Comparison of ENCODE assay signal across 8 mouse cellular contexts in the genomic region with DNA sequence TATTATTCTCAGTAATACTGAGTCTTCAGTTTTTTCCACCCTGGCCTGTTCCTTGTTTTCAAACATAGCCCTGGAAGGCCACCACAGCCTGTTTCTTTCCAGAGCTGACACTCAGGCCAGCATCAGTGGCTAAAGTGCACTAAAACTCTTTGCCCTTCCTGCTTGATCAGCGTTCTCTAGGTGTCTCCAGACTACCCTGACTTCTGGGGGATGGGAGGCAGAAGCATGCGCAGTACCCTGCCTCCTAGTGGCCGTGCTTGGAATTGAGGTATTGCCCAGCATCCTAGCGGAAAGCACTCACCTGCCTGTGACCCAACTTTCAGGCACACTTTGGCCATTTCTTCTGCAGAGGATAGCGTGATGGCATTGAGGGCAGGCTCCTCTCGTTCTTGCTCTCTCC. TPM values are rescaled to one million over a fixed set of nuclear protein-coding genes. Genes with fewer than 3 reads are reported as not detected.
A peak's percentile ranks its signal among the peaks of the same experiment; 100 is the strongest.
DNase-seq lines count a peak whose midpoint lies in the region; ATAC-seq and TF ChIP-seq lines count a peak whose summit lies in the region.

No protein-coding gene starts in this region.

- no peak for TF ChIP-seq POLR2A in ES-Bruce4 (IDR thresholded peaks at IDR 0.05; ENCODE audit: insufficient read depth, low read length)

- H3K27ac ChIP-seq in hindbrain, embryonic 10.5 days: no peak overlapping the region
- H3K27ac ChIP-seq in hindbrain, embryonic 12.5 days: no peak overlapping the region
- peak overlapping the region; percentile 13; the same call in 1 of the 2 replicates for H3K27ac ChIP-seq in ES-Bruce4 (ENCODE audit: insufficient read depth, low read length)
- H3K27ac ChIP-seq in intestine, postnatal 0 days (ENCODE audit: low read depth, low read length): peak overlapping the region; percentile 64; the same call in 1 of the 2 replicates
- no peak overlapping the region for H3K27ac ChIP-seq in forebrain, embryonic 12.5 days

- H3K36me3 ChIP-seq in hindbrain, embryonic 10.5 days: peaks cover 16% of the 10 kb centered on the region
- no peaks in the 10 kb centered on the region for H3K36me3 ChIP-seq in hindbrain, embryonic 12.5 days
- peaks cover 25% of the 10 kb centered on the region for H3K36me3 ChIP-seq in ES-Bruce4 (ENCODE audit: control insufficient read depth, insufficient read depth, low read length, poor library complexity, severe bottlenecking)
- H3K36me3 ChIP-seq in intestine, postnatal 0 days (ENCODE audit: control insufficient read depth, insufficient read depth): peaks cover 21% of the 10 kb centered on the region
- H3K36me3 ChIP-seq in forebrain, embryonic 12.5 days (replicated peaks): no peaks in the 10 kb centered on the region

- H3K4me3 ChIP-seq in hindbrain, embryonic 10.5 days: no peak overlapping the region
- no peak overlapping the region for H3K4me3 ChIP-seq in hindbrain, embryonic 12.5 days
- no peak overlapping the region for H3K4me3 ChIP-seq in ES-Bruce4 (ENCODE audit: low read depth, low read length)
- no peak overlapping the region for H3K4me3 ChIP-seq in intestine, postnatal 0 days (ENCODE audit: low read depth, low read length)
- no peak overlapping the region for H3K4me3 ChIP-seq in forebrain, embryonic 12.5 days (replicated peaks)

- no peak for TF ChIP-seq EP300 in ES-Bruce4 (IDR thresholded peaks at IDR 0.05; ENCODE audit: insufficient read depth, low read depth, low read length)

- peaks cover 9% of the 10 kb centered on the region; the same call in 1 of the 2 replicates for H3K4me1 ChIP-seq in hindbrain, embryonic 10.5 days (replicated peaks)
- no peaks in the 10 kb centered on the region for H3K4me1 ChIP-seq in hindbrain, embryonic 12.5 days
- H3K4me1 ChIP-seq in ES-Bruce4 (ENCODE audit: control insufficient read depth, insufficient read depth, low read length): no peaks in the 10 kb centered on the region
- no peaks in the 10 kb centered on the region for H3K4me1 ChIP-seq in intestine, postnatal 0 days (replicated peaks; ENCODE audit: control insufficient read depth, insufficient read depth, low read length)
- 0 out of 2 replicates have a peak, but pooled peaks cover 4% of the 10 kb centered on the region for H3K4me1 ChIP-seq in forebrain, embryonic 12.5 days

- peak; percentile 94 for TF ChIP-seq CTCF in ES-Bruce4 (IDR thresholded peaks at IDR 0.05; ENCODE audit: low read depth, low read length)
- TF ChIP-seq CTCF in intestine, postnatal 0 days (IDR thresholded peaks at IDR 0.05; ENCODE audit: low read depth): peak; percentile 96

- no peak for ATAC-seq in hindbrain, embryonic 12.5 days (ENCODE audit: low FRiP score)
- ATAC-seq in intestine, postnatal 0 days: peak; percentile 71
- no peak for ATAC-seq in forebrain, embryonic 12.5 days (ENCODE audit: low FRiP score)

- no peak overlapping the region for H3K4me2 ChIP-seq in hindbrain, embryonic 12.5 days (replicated peaks)
- no peak overlapping the region for H3K4me2 ChIP-seq in intestine, postnatal 0 days (replicated peaks; ENCODE audit: low read depth)
- H3K4me2 ChIP-seq in forebrain, embryonic 12.5 days: no peak overlapping the region

- DNase-seq in hindbrain, embryonic 10.5 days (ENCODE audit: low spot score): peak; percentile 40
- peak; percentile 63 for DNase-seq in embryo, embryonic 10.5 days (ENCODE audit: low spot score)
- peak; percentile 61 for DNase-seq in lung, postnatal 10 days
- peak; percentile 6 to 16 for DNase-seq in thymus, postnatal 36 days

- H3K9ac ChIP-seq in hindbrain, embryonic 12.5 days: no peak overlapping the region
- no peak overlapping the region for H3K9ac ChIP-seq in ES-Bruce4 (ENCODE audit: low read depth, poor library complexity, severe bottlenecking)
- H3K9ac ChIP-seq in intestine, postnatal 0 days (ENCODE audit: low read depth, low read length): no peak overlapping the region
- H3K9ac ChIP-seq in forebrain, embryonic 12.5 days: no peak overlapping the region

- no peaks in the 10 kb centered on the region for H3K27me3 ChIP-seq in hindbrain, embryonic 10.5 days (ENCODE audit: insufficient read depth, poor library complexity, severe bottlenecking)
- H3K27me3 ChIP-seq in hindbrain, embryonic 12.5 days: no peaks in the 10 kb centered on the region
- no peaks in the 10 kb centered on the region for H3K27me3 ChIP-seq in ES-Bruce4 (ENCODE audit: control insufficient read depth, insufficient read depth, low read length, poor library complexity, severe bottlenecking)
- H3K27me3 ChIP-seq in intestine, postnatal 0 days (replicated peaks; ENCODE audit: control insufficient read depth, insufficient read depth, low read length): no peaks in the 10 kb centered on the region
- no peaks in the 10 kb centered on the region for H3K27me3 ChIP-seq in forebrain, embryonic 12.5 days

- H3K9me3 ChIP-seq in hindbrain, embryonic 10.5 days: peaks cover 4% of the 10 kb centered on the region; the same call in 1 of the 2 replicates
- no peaks in the 10 kb centered on the region; the same call in 1 of the 2 replicates for H3K9me3 ChIP-seq in hindbrain, embryonic 12.5 days (replicated peaks)
- H3K9me3 ChIP-seq in ES-Bruce4 (replicated peaks; ENCODE audit: control insufficient read depth, insufficient read depth, low read length, poor library complexity, severe bottlenecking): no peaks in the 10 kb centered on the region; the same call in 1 of the 2 replicates
- no peaks in the 10 kb centered on the region for H3K9me3 ChIP-seq in intestine, postnatal 0 days (ENCODE audit: control insufficient read depth)
- no peaks in the 10 kb centered on the region for H3K9me3 ChIP-seq in forebrain, embryonic 12.5 days

- WGBS in hindbrain, embryonic 10.5 days: 46% methylated on average over 6 of the region's 6 CpGs
- whole genome bisulfite sequencing in hindbrain, embryonic 12.5 days: 54% methylated on average over 6 of the region's 6 CpGs
- 54% methylated on average over 6 of the region's 6 CpGs for WGBS in intestine, postnatal 0 days
- 44% methylated on average over 6 of the region's 6 CpGs for WGBS in forebrain, embryonic 12.5 days

RNA-seq across cellular contexts. Expression of a gene that starts 25.8 kb away (rescaled TPM):
- 52.3 and 53.2 TPM in 2 replicates for polyA plus RNA-seq in hindbrain, embryonic 10.5 days (2016; fragmentation: Nextera tagmentation; extraction: Ambion mirVana)
- polyA plus RNA-seq in hindbrain, embryonic 12.5 days (2016; fragmentation: Nextera tagmentation; extraction: Ambion mirVana): 68.8 and 78.8 TPM in 2 replicates
- 125 and 133 TPM in 2 replicates for polyA plus RNA-seq in ES-Bruce4 (2011; ENCODE audit: insufficient read depth, insufficient read length, low read depth, missing spikeins)
- 20.0 and 21.8 TPM in 2 replicates for polyA plus RNA-seq in intestine, postnatal 0 days (2015; fragmentation: Nextera tagmentation; extraction: Ambion mirVana)
- 37.9 and 39.4 TPM in 2 replicates for polyA plus RNA-seq in forebrain, embryonic 12.5 days (2016; fragmentation: Nextera tagmentation; extraction: Ambion mirVana)

RNA-seq across cellular contexts. Expression of a gene that starts 46.7 kb away (rescaled TPM):
- 223 and 241 TPM in 2 replicates for polyA plus RNA-seq in hindbrain, embryonic 10.5 days (2016; fragmentation: Nextera tagmentation; extraction: Ambion mirVana)
- 224 and 235 TPM in 2 replicates for polyA plus RNA-seq in hindbrain, embryonic 12.5 days (2016; fragmentation: Nextera tagmentation; extraction: Ambion mirVana)
- polyA plus RNA-seq in ES-Bruce4 (2011; ENCODE audit: insufficient read depth, insufficient read length, low read depth, missing spikeins): 242 and 246 TPM in 2 replicates
- polyA plus RNA-seq in intestine, postnatal 0 days (2015; fragmentation: Nextera tagmentation; extraction: Ambion mirVana): 209 TPM in 2 replicates
- 256 and 277 TPM in 2 replicates for polyA plus RNA-seq in forebrain, embryonic 12.5 days (2016; fragmentation: Nextera tagmentation; extraction: Ambion mirVana)

Comparison
In these comparisons a context has a peak if more than half of its experiments do, and no peak if none do; other contexts are left out.
1. DNase-seq: peak in every context shown above with its lines; median percentile 63 in embryo, embryonic 10.5 days; 61 in lung, postnatal 10 days; 40 in hindbrain, embryonic 10.5 days; 11 in thymus, postnatal 36 days.
2. H3K27ac ChIP-seq: peak in ES-Bruce4 (single experiment) and intestine, postnatal 0 days (single experiment); none in hindbrain, embryonic 10.5 days (single experiment), hindbrain, embryonic 12.5 days (single experiment) and forebrain, embryonic 12.5 days (single experiment).